Mouse (Mus musculus): Measurements from ENCODE around the gene C530008M17Rik. TPM values are rescaled to one million over a fixed set of nuclear protein-coding genes. Genes with fewer than 3 reads are reported as not detected.
A peak's percentile ranks its signal among the peaks of the same experiment; 100 is the strongest.
"Not testable (repeated sequence)": the region's sequence is repeated elsewhere in the genome, so short reads cannot be mapped to it uniquely, and the experiment has no call there.

Gene C530008M17Rik
- polyA plus RNA-seq, 1 experiment = 122 TPM

- no peak for TF ChIP-seq POLR2A (IDR thresholded peaks at IDR 0.05; ENCODE audit: borderline replicate concordance, extremely low read depth, insufficient read depth, insufficient read length, poor library complexity, severe bottlenecking)
- TF ChIP-seq CTCF (IDR thresholded peaks at IDR 0.05; ENCODE audit: borderline replicate concordance, extremely low read depth, insufficient read depth, insufficient read length) = no peak
Measured at GRCm38 (mm10) chr5:76869553-76869952, 213.2 kb downstream of the C530008M17Rik start.

GRCm38 (mm10) chr5:76876106-76876758, 219.9 kb downstream of the C530008M17Rik start:
- no peak for DNase-seq (ENCODE audit: low read depth)
- TF ChIP-seq CTCF (IDR thresholded peaks at IDR 0.05; ENCODE audit: borderline replicate concordance, extremely low read depth, insufficient read depth, insufficient read length) (no peak), POLR2A (IDR thresholded peaks at IDR 0.05; ENCODE audit: borderline replicate concordance, extremely low read depth, insufficient read depth, insufficient read length, poor library complexity, severe bottlenecking) (no peak)

More at GRCm38 (mm10) chr5:76869553-76869952, 213.2 kb downstream of the C530008M17Rik start:
- no peak for DNase-seq (ENCODE audit: low read depth)

- TF ChIP-seq CTCF (IDR thresholded peaks at IDR 0.05; ENCODE audit: borderline replicate concordance, extremely low read depth, insufficient read depth, insufficient read length) = no peak
- no peak for TF ChIP-seq POLR2A (IDR thresholded peaks at IDR 0.05; ENCODE audit: borderline replicate concordance, extremely low read depth, insufficient read depth, insufficient read length, poor library complexity, severe bottlenecking)
- no peak for DNase-seq (ENCODE audit: low read depth)
Measured at GRCm38 (mm10) chr5:76884107-76884506, 227.8 kb downstream of the C530008M17Rik start.

- no peak for DNase-seq (ENCODE audit: low read depth)
- no peak for TF ChIP-seq CTCF (IDR thresholded peaks at IDR 0.05; ENCODE audit: borderline replicate concordance, extremely low read depth, insufficient read depth, insufficient read length)
- TF ChIP-seq POLR2A (IDR thresholded peaks at IDR 0.05; ENCODE audit: borderline replicate concordance, extremely low read depth, insufficient read depth, insufficient read length, poor library complexity, severe bottlenecking) = no peak
Measured at GRCm38 (mm10) chr5:76887011-76887410, 230.7 kb downstream of the C530008M17Rik start.

GRCm38 (mm10) chr5:76892608-76893007, 236.3 kb downstream of the C530008M17Rik start:
- no peak for TF ChIP-seq CTCF (IDR thresholded peaks at IDR 0.05; ENCODE audit: borderline replicate concordance, extremely low read depth, insufficient read depth, insufficient read length)
- no peak for TF ChIP-seq POLR2A (IDR thresholded peaks at IDR 0.05; ENCODE audit: borderline replicate concordance, extremely low read depth, insufficient read depth, insufficient read length, poor library complexity, severe bottlenecking)
- DNase-seq (ENCODE audit: low read depth) = no peak

- TF ChIP-seq CTCF (IDR thresholded peaks at IDR 0.05; ENCODE audit: borderline replicate concordance, extremely low read depth, insufficient read depth, insufficient read length) (no peak), POLR2A (IDR thresholded peaks at IDR 0.05; ENCODE audit: borderline replicate concordance, extremely low read depth, insufficient read depth, insufficient read length, poor library complexity, severe bottlenecking) (no peak)
- no peak for DNase-seq (ENCODE audit: low read depth)
Measured at GRCm38 (mm10) chr5:76893084-76893483, 236.8 kb downstream of the C530008M17Rik start.

- DNase-seq (ENCODE audit: low read depth) = no peak
- TF ChIP-seq POLR2A (IDR thresholded peaks at IDR 0.05; ENCODE audit: borderline replicate concordance, extremely low read depth, insufficient read depth, insufficient read length, poor library complexity, severe bottlenecking) (no peak), CTCF (IDR thresholded peaks at IDR 0.05; ENCODE audit: borderline replicate concordance, extremely low read depth, insufficient read depth, insufficient read length) (no peak)
Measured at GRCm38 (mm10) chr5:76902131-76902530, 245.8 kb downstream of the C530008M17Rik start.

GRCm38 (mm10) chr5:76904713-76905404, 248.5 kb downstream of the C530008M17Rik start:
- TF ChIP-seq CTCF (IDR thresholded peaks at IDR 0.05; ENCODE audit: borderline replicate concordance, extremely low read depth, insufficient read depth, insufficient read length) (no peak), POLR2A (IDR thresholded peaks at IDR 0.05; ENCODE audit: borderline replicate concordance, extremely low read depth, insufficient read depth, insufficient read length, poor library complexity, severe bottlenecking) (no peak)

GRCm38 (mm10) chr5:76905405-76906154, 249.3 kb downstream of the C530008M17Rik start, which contains the start of gene Aasdh:
TSS of gene Aasdh (minus strand) at chr5:76905514.
- TF ChIP-seq CTCF (IDR thresholded peaks at IDR 0.05; ENCODE audit: borderline replicate concordance, extremely low read depth, insufficient read depth, insufficient read length) = peak; percentile 13; the same call in 1 of the 2 replicates
- peak; percentile 84 for TF ChIP-seq POLR2A (IDR thresholded peaks at IDR 0.05; ENCODE audit: borderline replicate concordance, extremely low read depth, insufficient read depth, insufficient read length, poor library complexity, severe bottlenecking)
- peak; percentile 98 for DNase-seq (ENCODE audit: low read depth)

More at GRCm38 (mm10) chr5:76904713-76905404, 248.5 kb downstream of the C530008M17Rik start:
- DNase-seq (ENCODE audit: low read depth) = no peak

- no peak for DNase-seq (ENCODE audit: low read depth)
- TF ChIP-seq CTCF (IDR thresholded peaks at IDR 0.05; ENCODE audit: borderline replicate concordance, extremely low read depth, insufficient read depth, insufficient read length) (no peak), POLR2A (IDR thresholded peaks at IDR 0.05; ENCODE audit: borderline replicate concordance, extremely low read depth, insufficient read depth, insufficient read length, poor library complexity, severe bottlenecking) (no peak)
Measured at GRCm38 (mm10) chr5:76906155-76906499, 249.8 kb downstream of the C530008M17Rik start.

- TF ChIP-seq POLR2A (IDR thresholded peaks at IDR 0.05; ENCODE audit: borderline replicate concordance, extremely low read depth, insufficient read depth, insufficient read length, poor library complexity, severe bottlenecking) (no peak), CTCF (IDR thresholded peaks at IDR 0.05; ENCODE audit: borderline replicate concordance, extremely low read depth, insufficient read depth, insufficient read length) (no peak)
- no peak for DNase-seq (ENCODE audit: low read depth)
Measured at GRCm38 (mm10) chr5:76910807-76911206, 254.5 kb downstream of the C530008M17Rik start.

GRCm38 (mm10) chr5:76912522-76912921, 256.2 kb downstream of the C530008M17Rik start:
- DNase-seq (ENCODE audit: low read depth) = not testable (repeated sequence)
